Mouse (Mus musculus): ENCODE measurements around the gene Slit3. TPM values are rescaled to one million over a fixed set of nuclear protein-coding genes. Genes with fewer than 3 reads are reported as not detected.

The Slit3 gene
- total and polyA plus RNA-seq, 2 experiments, result 0.09 to 0.12 TPM

- Histone ChIP-seq H3K9ac (ENCODE audit: low read depth, low read length) (no peak overlapping the region), H3K27me3 (ENCODE audit: control insufficient read depth, insufficient read depth, low read length) (no peaks in the 10 kb centered on the region), H3K4me1 (ENCODE audit: control insufficient read depth, insufficient read depth, low read length) (no peaks in the 10 kb centered on the region), H3K4me3 (ENCODE audit: insufficient read depth, low read depth, low read length) (no peak overlapping the region), H3K79me2 (ENCODE audit: control insufficient read depth, insufficient read depth, low read length) (no peaks in the 10 kb centered on the region), H3K36me3 (ENCODE audit: control insufficient read depth, insufficient read depth, low read length) (no peaks in the 10 kb centered on the region), H3K27ac (replicated peaks; ENCODE audit: insufficient read depth, low read depth, low read length) (no peak overlapping the region)
- WGBS, result 78% methylated on average over 6 of the region's 6 CpGs
- no peak for TF ChIP-seq POLR2A (IDR thresholded peaks at IDR 0.05; ENCODE audit: extremely low read depth, insufficient read depth, low read length)
- no peak for TF ChIP-seq CTCF (IDR thresholded peaks at IDR 0.05; ENCODE audit: low read depth, low read length)
- no peak for DNase-seq (ENCODE audit: extremely low read depth, low read depth, low spot score)
Measured at GRCm38 (mm10) chr11:35670181-35670580, 549.2 kb downstream of the Slit3 start.

GRCm38 (mm10) chr11:35670746-35671145 lies 549.7 kb downstream of the Slit3 start:
- H3K4me1 ChIP-seq (ENCODE audit: control insufficient read depth, insufficient read depth, low read length), result no peaks in the 10 kb centered on the region
- no peaks in the 10 kb centered on the region for H3K79me2 ChIP-seq (ENCODE audit: control insufficient read depth, insufficient read depth, low read length)
- no peak overlapping the region for H3K9ac ChIP-seq (ENCODE audit: low read depth, low read length)
- no peak overlapping the region for H3K4me3 ChIP-seq (ENCODE audit: insufficient read depth, low read depth, low read length)
- no peaks in the 10 kb centered on the region for H3K36me3 ChIP-seq (ENCODE audit: control insufficient read depth, insufficient read depth, low read length)
- H3K27me3 ChIP-seq (ENCODE audit: control insufficient read depth, insufficient read depth, low read length), result no peaks in the 10 kb centered on the region
- H3K27ac ChIP-seq (replicated peaks; ENCODE audit: insufficient read depth, low read depth, low read length), result no peak overlapping the region
- DNase-seq (ENCODE audit: extremely low read depth, low read depth, low spot score), result no peak
- no peak for TF ChIP-seq POLR2A (IDR thresholded peaks at IDR 0.05; ENCODE audit: extremely low read depth, insufficient read depth, low read length)
- no peak for TF ChIP-seq CTCF (IDR thresholded peaks at IDR 0.05; ENCODE audit: low read depth, low read length)
- WGBS, result 70% methylated on average over 3 of the region's 3 CpGs

- Histone ChIP-seq H3K36me3 (ENCODE audit: control insufficient read depth, insufficient read depth, low read length) (no peaks in the 10 kb centered on the region), H3K4me1 (ENCODE audit: control insufficient read depth, insufficient read depth, low read length) (no peaks in the 10 kb centered on the region), H3K79me2 (ENCODE audit: control insufficient read depth, insufficient read depth, low read length) (no peaks in the 10 kb centered on the region), H3K9ac (ENCODE audit: low read depth, low read length) (no peak overlapping the region), H3K4me3 (ENCODE audit: insufficient read depth, low read depth, low read length) (no peak overlapping the region), H3K27ac (replicated peaks; ENCODE audit: insufficient read depth, low read depth, low read length) (no peak overlapping the region), H3K27me3 (ENCODE audit: control insufficient read depth, insufficient read depth, low read length) (no peaks in the 10 kb centered on the region)
- 94% methylated on average over 7 of the region's 7 CpGs for WGBS
- DNase-seq (ENCODE audit: extremely low read depth, low read depth, low spot score), result no peak
- TF ChIP-seq POLR2A (IDR thresholded peaks at IDR 0.05; ENCODE audit: extremely low read depth, insufficient read depth, low read length) (no peak), CTCF (IDR thresholded peaks at IDR 0.05; ENCODE audit: low read depth, low read length) (no peak)
Measured at GRCm38 (mm10) chr11:35673050-35673449, 552.0 kb downstream of the Slit3 start.

GRCm38 (mm10) chr11:35674242-35674641 lies 553.2 kb downstream of the Slit3 start:
- Histone ChIP-seq H3K4me1 (ENCODE audit: control insufficient read depth, insufficient read depth, low read length) (no peaks in the 10 kb centered on the region), H3K4me3 (ENCODE audit: insufficient read depth, low read depth, low read length) (no peak overlapping the region), H3K27ac (replicated peaks; ENCODE audit: insufficient read depth, low read depth, low read length) (no peak overlapping the region), H3K27me3 (ENCODE audit: control insufficient read depth, insufficient read depth, low read length) (no peaks in the 10 kb centered on the region), H3K36me3 (ENCODE audit: control insufficient read depth, insufficient read depth, low read length) (no peaks in the 10 kb centered on the region), H3K9ac (ENCODE audit: low read depth, low read length) (no peak overlapping the region), H3K79me2 (ENCODE audit: control insufficient read depth, insufficient read depth, low read length) (no peaks in the 10 kb centered on the region)
- WGBS, result 95% methylated on average over 9 of the region's 9 CpGs
- TF ChIP-seq CTCF (IDR thresholded peaks at IDR 0.05; ENCODE audit: low read depth, low read length) (no peak), POLR2A (IDR thresholded peaks at IDR 0.05; ENCODE audit: extremely low read depth, insufficient read depth, low read length) (no peak)
- DNase-seq (ENCODE audit: extremely low read depth, low read depth, low spot score), result no peak

- no peak for TF ChIP-seq POLR2A (IDR thresholded peaks at IDR 0.05; ENCODE audit: extremely low read depth, insufficient read depth, low read length)
- no peak for TF ChIP-seq CTCF (IDR thresholded peaks at IDR 0.05; ENCODE audit: low read depth, low read length)
- no peaks in the 10 kb centered on the region for H3K36me3 ChIP-seq (ENCODE audit: control insufficient read depth, insufficient read depth, low read length)
- DNase-seq (ENCODE audit: extremely low read depth, low read depth, low spot score), result no peak
- H3K27ac ChIP-seq (replicated peaks; ENCODE audit: insufficient read depth, low read depth, low read length), result no peak overlapping the region
- no peak overlapping the region for H3K9ac ChIP-seq (ENCODE audit: low read depth, low read length)
- no peaks in the 10 kb centered on the region for H3K27me3 ChIP-seq (ENCODE audit: control insufficient read depth, insufficient read depth, low read length)
- H3K4me1 ChIP-seq (ENCODE audit: control insufficient read depth, insufficient read depth, low read length), result no peaks in the 10 kb centered on the region
- H3K4me3 ChIP-seq (ENCODE audit: insufficient read depth, low read depth, low read length), result no peak overlapping the region
- no peaks in the 10 kb centered on the region for H3K79me2 ChIP-seq (ENCODE audit: control insufficient read depth, insufficient read depth, low read length)
- WGBS, result 65% methylated on average over 4 of the region's 4 CpGs
Measured at GRCm38 (mm10) chr11:35676744-35677143, 555.7 kb downstream of the Slit3 start.

GRCm38 (mm10) chr11:35679976-35680375 lies 559.0 kb downstream of the Slit3 start:
- Histone ChIP-seq H3K4me3 (ENCODE audit: insufficient read depth, low read depth, low read length) (no peak overlapping the region), H3K27ac (replicated peaks; ENCODE audit: insufficient read depth, low read depth, low read length) (no peak overlapping the region), H3K9ac (ENCODE audit: low read depth, low read length) (no peak overlapping the region), H3K79me2 (ENCODE audit: control insufficient read depth, insufficient read depth, low read length) (no peaks in the 10 kb centered on the region), H3K4me1 (ENCODE audit: control insufficient read depth, insufficient read depth, low read length) (no peaks in the 10 kb centered on the region), H3K27me3 (ENCODE audit: control insufficient read depth, insufficient read depth, low read length) (no peaks in the 10 kb centered on the region), H3K36me3 (ENCODE audit: control insufficient read depth, insufficient read depth, low read length) (no peaks in the 10 kb centered on the region)
- 89% methylated on average over 5 of the region's 5 CpGs for WGBS
- no peak for DNase-seq (ENCODE audit: extremely low read depth, low read depth, low spot score)
- no peak for TF ChIP-seq CTCF (IDR thresholded peaks at IDR 0.05; ENCODE audit: low read depth, low read length)
- TF ChIP-seq POLR2A (IDR thresholded peaks at IDR 0.05; ENCODE audit: extremely low read depth, insufficient read depth, low read length), result no peak
